Mouse (Mus musculus) heart, embryonic 14.5 days (tissue): ENCODE data around the gene Gm7995. TPM values are rescaled to one million over a fixed set of nuclear protein-coding genes. Genes with fewer than 3 reads are reported as not detected.
"Not testable (repeated sequence)": the region's sequence is repeated elsewhere in the genome, so short reads cannot be mapped to it uniquely, and the experiment has no call there.

ENCODE experiments used
- ATAC-seq: fragments of 200-750 bp; cut with Nextera tagmentation; 2 replicates; pipeline ENCODE4 v1.8.0; 2017; ENCODE audit warnings: low read depth, moderate TSS enrichment; ENCODE audit not compliant: insufficient number of reproducible peaks, insufficient read depth, low FRiP score
- H3K27ac ChIP-seq, 2 experiments: fragments of 200-500 bp in 1 of 2; fragments of 300-500 bp in 1 of 2; sonication (generic) in 1 of 2; replicated peaks in 1 of 2; 2 replicates each; pipeline ENCODE4 v1.5.1; 2012 to 2014; ENCODE audit warnings: low read depth in 2 of 2, low read length in 2 of 2, control low read depth in 1 of 2, mild to moderate bottlenecking in 1 of 2, mixed read lengths in 1 of 2; ENCODE audit not compliant: control insufficient read depth in 1 of 2, insufficient read depth in 1 of 2
- H3K27me3 ChIP-seq: fragments of 300-500 bp; sonication (generic); 2 replicates; pipeline ENCODE4 v1.6.1; 2014; ENCODE audit warnings: mild to moderate bottlenecking, low read length, control low read depth; ENCODE audit not compliant: control insufficient read depth, insufficient read depth
- H3K36me3 ChIP-seq: fragments of 300-500 bp; sonication (generic); 2 replicates; pipeline ENCODE4 v1.6.1; 2014; ENCODE audit warnings: mild to moderate bottlenecking, control low read depth, low read length, mixed read lengths; ENCODE audit not compliant: control insufficient read depth, insufficient read depth
- H3K4me1 ChIP-seq, 2 experiments: fragments of 200-500 bp in 1 of 2; fragments of 300-500 bp in 1 of 2; sonication (generic) in 1 of 2; 2 replicates each; pipeline ENCODE4 v1.6.1; 2012 to 2014; ENCODE audit warnings: low read length in 2 of 2, control low read depth in 1 of 2, mixed read lengths in 1 of 2; ENCODE audit not compliant: control insufficient read depth in 2 of 2, insufficient read depth in 2 of 2
- H3K4me2 ChIP-seq: fragments of 300-500 bp; sonication (generic); 2 replicates; pipeline ENCODE4 v1.6.1; 2014; ENCODE audit warnings: mild to moderate bottlenecking, low read length
- H3K4me3 ChIP-seq, 2 experiments: fragments of 200-500 bp in 1 of 2; fragments of 300-500 bp in 1 of 2; sonication (generic) in 1 of 2; 2 replicates each; pipeline ENCODE4 v1.5.1; 2012 to 2014; ENCODE audit warnings: low read length in 2 of 2, mild to moderate bottlenecking in 2 of 2, control low read depth in 1 of 2, low read depth in 1 of 2, moderate library complexity in 1 of 2; ENCODE audit not compliant: control insufficient read depth in 1 of 2, insufficient read depth in 1 of 2
- H3K9ac ChIP-seq: fragments of 300-500 bp; sonication (generic); 2 replicates; pipeline ENCODE4 v1.6.1; 2014; ENCODE audit warnings: mild to moderate bottlenecking, low read length
- H3K9me3 ChIP-seq: fragments of 300-500 bp; sonication (generic); 2 replicates; pipeline ENCODE4 v1.6.1; 2016; ENCODE audit warnings: low read length, control low read depth; ENCODE audit not compliant: control insufficient read depth
- WGBS: fragments of 180-500 bp; shearing (Covaris S2); extraction: QIAGEN DNeasy Blood & Tissue Kit; methylation state at CpG from one replicate; pipeline ENCODE4 v1.1.7; 2014; 5-methylcytosine and 5-hydroxymethylcytosine counted together
- microRNA-seq: library from miRNA; unstranded; fragments of <30 nt; microRNA quantifications from one replicate; pipeline ENCODE4, GENCODE M21; 2016
- polyA plus RNA-seq: library from polyadenylated mRNA; unstranded; fragments of >200 nt; fragmentation: Nextera tagmentation; extraction: Ambion mirVana; gene quantifications from 2 replicates; pipeline ENCODE4 v1.2.1, GENCODE M21; 2014

The Gm7995 gene
- polyA plus RNA-seq = not detected in 2 replicates

GRCm38 (mm10) chr14:42309910-42310309, at the start of gene Gm7995:
Gene Gm7995 (plus strand): TSS chr14:42310210.
- not testable (repeated sequence) for H3K9me3 ChIP-seq, H3K27ac ChIP-seq, ATAC-seq, H3K4me1 ChIP-seq, H3K4me3 ChIP-seq, H3K27me3 ChIP-seq, H3K36me3 ChIP-seq, H3K9ac ChIP-seq, H3K4me2 ChIP-seq
- WGBS = no CpG with 5 or more reads among the region's 1 CpGs

GRCm38 (mm10) chr14:42297258-42297657, 12.8 kb upstream of the Gm7995 start, which contains the start of gene Gm9611:
Gene Gm9611 (minus strand): TSS chr14:42297358.
- not testable (repeated sequence) for H3K36me3 ChIP-seq, H3K9me3 ChIP-seq, H3K4me1 ChIP-seq, H3K4me2 ChIP-seq, ATAC-seq, H3K4me3 ChIP-seq, H3K27me3 ChIP-seq, H3K27ac ChIP-seq, H3K9ac ChIP-seq
- no CpG with 5 or more reads among the region's 3 CpGs for WGBS

Small RNA genes within 50 kb of the gene (microRNA-seq; reads per million reads assigned to microRNA genes)
- gene Gm25208 = not detected
- gene Gm25892 = not detected

Other genes with a start within 250 kb of the Gm7995 start
- gene Gm7951, start 192.8 kb upstream of the Gm7995 start, polyA plus RNA-seq = not detected in 2 replicates
- not detected in 2 replicates for gene Gm17027, start 147.6 kb upstream of the Gm7995 start, polyA plus RNA-seq
- gene Gm3573, start 119.4 kb upstream of the Gm7995 start, polyA plus RNA-seq = not detected in 2 replicates
- not detected in 2 replicates for gene Gm17026, start 50.2 kb upstream of the Gm7995 start, polyA plus RNA-seq
- gene Gm9611, start 12.9 kb upstream of the Gm7995 start, polyA plus RNA-seq = not detected in 2 replicates
- not detected in 2 replicates for gene Gm8005, start 129.5 kb downstream of the Gm7995 start, polyA plus RNA-seq
- not detected in 2 replicates for gene Gm8011, start 153.7 kb downstream of the Gm7995 start, polyA plus RNA-seq
- gene Gm8020, start 192.1 kb downstream of the Gm7995 start, polyA plus RNA-seq = not detected in 2 replicates
- not detected in 2 replicates for gene Gm8024, start 214.1 kb downstream of the Gm7995 start, polyA plus RNA-seq